Comparison of ENCODE assay signal across 24 mouse cellular contexts in the genomic region with DNA sequence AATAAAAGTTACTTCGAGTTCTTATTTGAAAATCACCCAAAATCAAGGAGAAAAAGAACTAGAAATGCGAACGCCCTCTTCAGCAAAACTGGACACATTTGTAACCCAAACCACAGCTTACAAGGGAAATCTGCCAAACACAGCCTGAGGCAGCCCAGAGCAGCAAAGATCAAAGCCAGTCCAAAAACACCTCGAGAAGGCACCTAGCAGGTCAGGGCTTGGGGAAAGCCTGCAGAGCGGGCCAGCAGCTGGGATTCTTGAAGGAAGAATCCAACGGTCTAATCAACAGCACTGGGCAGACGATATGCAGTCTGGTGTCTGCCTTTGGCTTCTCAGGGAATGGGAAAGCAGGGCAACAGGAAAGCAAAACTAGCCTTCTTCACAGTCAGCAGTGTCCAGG. TPM values are rescaled to one million over a fixed set of nuclear protein-coding genes. Genes with fewer than 3 reads are reported as not detected.
A peak's percentile ranks its signal among the peaks of the same experiment; 100 is the strongest.
DNase-seq lines count a peak whose midpoint lies in the region; ATAC-seq and TF ChIP-seq lines count a peak whose summit lies in the region.
"Had no signal": no experiment of that assay in that cellular context is flagged by ENCODE, and none has a peak within 500 bp of the region (broad histone marks: within the 10 kb centered on the region; RNA-seq: fewer than 3 reads in every experiment).

No protein-coding gene starts in this region.

- peak overlapping the region; percentile 54; the same call in 1 of the 2 replicates for H3K27ac ChIP-seq in hindbrain, embryonic 10.5 days
- H3K27ac ChIP-seq in hindbrain, embryonic 11.5 days (ENCODE audit: low read depth, low read length): no peak overlapping the region
- no peak overlapping the region for H3K27ac ChIP-seq in lung, embryonic 14.5 days (ENCODE audit: low read depth)
- no peak overlapping the region for H3K27ac ChIP-seq in lung, postnatal 0 days (ENCODE audit: low read length)
- peak overlapping the region; percentile 26 for H3K27ac ChIP-seq in embryonic facial prominence, embryonic 10.5 days (replicated peaks)
- no peak overlapping the region for H3K27ac ChIP-seq in limb, embryonic 11.5 days (replicated peaks; ENCODE audit: low read depth, low read length)
- H3K27ac ChIP-seq: forebrain, embryonic 12.5 days; hindbrain, postnatal 0 days; layer of hippocampus, adult 2 months; liver, embryonic 13.5 days had no signal

- H3K4me2 ChIP-seq in hindbrain, embryonic 11.5 days (replicated peaks; ENCODE audit: low read depth, low read length): no peak overlapping the region
- no peak overlapping the region for H3K4me2 ChIP-seq in lung, embryonic 14.5 days
- H3K4me2 ChIP-seq in lung, postnatal 0 days (replicated peaks; ENCODE audit: low read depth, low read length): no peak overlapping the region
- no peak overlapping the region for H3K4me2 ChIP-seq in limb, embryonic 11.5 days (ENCODE audit: low read depth, severe bottlenecking)
- H3K4me2 ChIP-seq: forebrain, embryonic 12.5 days; liver, embryonic 13.5 days had no signal

- 69% methylated on average over 7 of the region's 7 CpGs for WGBS in hindbrain, embryonic 10.5 days
- WGBS in hindbrain, embryonic 11.5 days: 76% methylated on average over 7 of the region's 7 CpGs
- WGBS in lung, embryonic 14.5 days: 46% methylated on average over 7 of the region's 7 CpGs
- 39% methylated on average over 7 of the region's 7 CpGs for WGBS in lung, postnatal 0 days
- 55% methylated on average over 7 of the region's 7 CpGs for WGBS in embryonic facial prominence, embryonic 10.5 days
- WGBS in limb, embryonic 11.5 days: 38% methylated on average over 7 of the region's 7 CpGs

- no peak for TF ChIP-seq CTCF in lung, embryonic 14.5 days (IDR thresholded peaks at IDR 0.05; ENCODE audit: low read depth)
- TF ChIP-seq CTCF in lung, postnatal 0 days (IDR thresholded peaks at IDR 0.05): no peak

- DNase-seq in hindbrain, embryonic 10.5 days (ENCODE audit: low spot score): no peak
- no peak for DNase-seq in hindbrain, embryonic 11.5 days (ENCODE audit: low spot score)
- no peak for DNase-seq in lung, embryonic 14.5 days
- DNase-seq in lung, postnatal 0 days (ENCODE audit: low spot score): no peak
- peak; percentile 52 for DNase-seq in embryonic facial prominence, embryonic 10.5 days (ENCODE audit: low spot score)
- peak; percentile 50 for DNase-seq in limb, embryonic 11.5 days (ENCODE audit: low spot score)
- DNase-seq in left cerebral cortex, adult 9 months (ENCODE audit: low spot score in 2 of 2): no peak
- DNase-seq in layer of hippocampus, adult 11-12 months (ENCODE audit: low spot score): no peak
- DNase-seq: adrenal gland, postnatal 14 days; cerebellum, adult 9-11 months; kidney, adult 2 months; kidney, postnatal 14 days; liver, embryonic 13.5 days; lung, adult 2 months; lung, postnatal 36 days; right cerebral cortex, postnatal 14 days; thymus, adult 18-20 months; thymus, postnatal 36 days had no signal

- peaks cover 58% of the 10 kb centered on the region for H3K36me3 ChIP-seq in hindbrain, embryonic 10.5 days
- no peaks in the 10 kb centered on the region for H3K36me3 ChIP-seq in hindbrain, embryonic 11.5 days (ENCODE audit: control insufficient read depth, insufficient read depth, low read length)
- H3K36me3 ChIP-seq in lung, embryonic 14.5 days (ENCODE audit: insufficient read depth): no peaks in the 10 kb centered on the region
- H3K36me3 ChIP-seq in lung, postnatal 0 days (ENCODE audit: insufficient read depth, low read length): no peaks in the 10 kb centered on the region
- H3K36me3 ChIP-seq in embryonic facial prominence, embryonic 10.5 days (replicated peaks): peaks cover 31% of the 10 kb centered on the region
- H3K36me3 ChIP-seq in limb, embryonic 11.5 days (ENCODE audit: control insufficient read depth, insufficient read depth, low read length): no peaks in the 10 kb centered on the region
- H3K36me3 ChIP-seq: forebrain, embryonic 12.5 days; heart, embryonic 10.5 days; liver, embryonic 13.5 days had no signal

- H3K9me3 ChIP-seq in hindbrain, embryonic 10.5 days: no peaks in the 10 kb centered on the region
- H3K9me3 ChIP-seq in hindbrain, embryonic 11.5 days (ENCODE audit: control insufficient read depth, low read length): no peaks in the 10 kb centered on the region
- H3K9me3 ChIP-seq in lung, embryonic 14.5 days (ENCODE audit: low read depth, low read length): no peaks in the 10 kb centered on the region
- H3K9me3 ChIP-seq in lung, postnatal 0 days (ENCODE audit: low read length): no peaks in the 10 kb centered on the region
- H3K9me3 ChIP-seq in embryonic facial prominence, embryonic 10.5 days: no peaks in the 10 kb centered on the region
- no peaks in the 10 kb centered on the region for H3K9me3 ChIP-seq in limb, embryonic 11.5 days (ENCODE audit: control insufficient read depth, low read length)
- H3K9me3 ChIP-seq: forebrain, embryonic 12.5 days; heart, embryonic 10.5 days; liver, embryonic 13.5 days had no signal

- no peaks in the 10 kb centered on the region for H3K27me3 ChIP-seq in hindbrain, embryonic 10.5 days (ENCODE audit: insufficient read depth, poor library complexity, severe bottlenecking)
- H3K27me3 ChIP-seq in hindbrain, embryonic 11.5 days (ENCODE audit: control insufficient read depth, insufficient read depth, low read length): no peaks in the 10 kb centered on the region
- no peaks in the 10 kb centered on the region for H3K27me3 ChIP-seq in lung, embryonic 14.5 days (ENCODE audit: insufficient read depth, low read length)
- no peaks in the 10 kb centered on the region for H3K27me3 ChIP-seq in lung, postnatal 0 days (replicated peaks; ENCODE audit: insufficient read depth, low read length)
- H3K27me3 ChIP-seq in embryonic facial prominence, embryonic 10.5 days (replicated peaks; ENCODE audit: low read depth, poor library complexity, severe bottlenecking): no peaks in the 10 kb centered on the region
- H3K27me3 ChIP-seq in limb, embryonic 11.5 days (ENCODE audit: control insufficient read depth, insufficient read depth, low read length): no peaks in the 10 kb centered on the region
- H3K27me3 ChIP-seq: forebrain, embryonic 12.5 days; liver, embryonic 13.5 days; megakaryocyte, embryonic 14.5 days had no signal

- no peak for TF ChIP-seq EP300 in lung, postnatal 0 days (IDR thresholded peaks at IDR 0.05)

- H3K9ac ChIP-seq in hindbrain, embryonic 11.5 days (ENCODE audit: low read depth, low read length): no peak overlapping the region
- no peak overlapping the region for H3K9ac ChIP-seq in lung, embryonic 14.5 days
- H3K9ac ChIP-seq in lung, postnatal 0 days (replicated peaks; ENCODE audit: low read depth): no peak overlapping the region
- H3K9ac ChIP-seq in limb, embryonic 11.5 days (ENCODE audit: low read length): no peak overlapping the region
- H3K9ac ChIP-seq: forebrain, embryonic 12.5 days; liver, embryonic 13.5 days had no signal

- no peak for ATAC-seq in hindbrain, embryonic 11.5 days (ENCODE audit: low FRiP score)
- ATAC-seq in lung, embryonic 14.5 days (ENCODE audit: insufficient read depth): peak; percentile 19; the same call in 1 of the 2 replicates
- no peak for ATAC-seq in lung, postnatal 0 days
- no peak for ATAC-seq in limb, embryonic 11.5 days (ENCODE audit: insufficient number of reproducible peaks, low FRiP score, low TSS enrichment, low read depth)
- ATAC-seq: CD4-positive, CD25-positive, alpha-beta regulatory T cell, adult 4 months; hindbrain, postnatal 0 days had no signal

- H3K4me3 ChIP-seq in hindbrain, embryonic 10.5 days: no peak overlapping the region
- H3K4me3 ChIP-seq in hindbrain, embryonic 11.5 days (ENCODE audit: low read depth, low read length): no peak overlapping the region
- H3K4me3 ChIP-seq in lung, embryonic 14.5 days (ENCODE audit: low read depth, low read length): no peak overlapping the region
- H3K4me3 ChIP-seq in lung, postnatal 0 days (ENCODE audit: low read depth, low read length): no peak overlapping the region
- no peak overlapping the region for H3K4me3 ChIP-seq in embryonic facial prominence, embryonic 10.5 days
- H3K4me3 ChIP-seq in limb, embryonic 11.5 days (ENCODE audit: low read depth, low read length): no peak overlapping the region
- H3K4me3 ChIP-seq: forebrain, embryonic 12.5 days; heart, embryonic 10.5 days; layer of hippocampus, adult 2 months; liver, embryonic 13.5 days; megakaryocyte, embryonic 14.5 days had no signal

- peaks cover 56% of the 10 kb centered on the region for H3K4me1 ChIP-seq in hindbrain, embryonic 10.5 days (replicated peaks)
- no peaks in the 10 kb centered on the region for H3K4me1 ChIP-seq in hindbrain, embryonic 11.5 days (replicated peaks; ENCODE audit: control insufficient read depth, insufficient read depth, low read length)
- 0 out of 2 replicates have a peak, but pooled peaks cover 5% of the 10 kb centered on the region for H3K4me1 ChIP-seq in lung, embryonic 14.5 days (ENCODE audit: insufficient read depth)
- no peaks in the 10 kb centered on the region for H3K4me1 ChIP-seq in lung, postnatal 0 days (ENCODE audit: insufficient read depth, low read depth, low read length)
- peaks cover 48% of the 10 kb centered on the region for H3K4me1 ChIP-seq in embryonic facial prominence, embryonic 10.5 days
- H3K4me1 ChIP-seq in limb, embryonic 11.5 days (ENCODE audit: control insufficient read depth, insufficient read depth, low read length): no peaks in the 10 kb centered on the region
- H3K4me1 ChIP-seq: liver, embryonic 13.5 days; megakaryocyte, embryonic 14.5 days had no signal

RNA-seq across cellular contexts. Expression of gene Spsb4, which starts 16.6 kb away (rescaled TPM):
- polyA plus RNA-seq in hindbrain, embryonic 10.5 days (2016; fragmentation: Nextera tagmentation; extraction: Ambion mirVana): 159 and 169 TPM in 2 replicates
- 85.4 and 99.3 TPM in 2 replicates for polyA plus RNA-seq in hindbrain, embryonic 11.5 days (2014; fragmentation: Nextera tagmentation; extraction: Ambion mirVana)
- polyA plus RNA-seq in lung, embryonic 14.5 days (2014; fragmentation: Nextera tagmentation; extraction: Ambion mirVana): 13.7 and 16.6 TPM in 2 replicates
- polyA plus RNA-seq in lung, postnatal 0 days (2015; fragmentation: Nextera tagmentation; extraction: Ambion mirVana): 2.2 and 2.5 TPM in 2 replicates
- polyA plus RNA-seq in embryonic facial prominence, embryonic 10.5 days (2016; fragmentation: Nextera tagmentation; extraction: Ambion mirVana): 102 and 123 TPM in 2 replicates
- polyA plus RNA-seq in limb, embryonic 11.5 days (2014; fragmentation: Nextera tagmentation; extraction: Ambion mirVana): 44.5 and 45.8 TPM in 2 replicates
- polyA plus RNA-seq: CD4-positive, CD25-positive, alpha-beta regulatory T cell, adult 4 months had no signal

Comparison
In these comparisons a context has a peak if more than half of its experiments do, and no peak if none do; other contexts are left out.
1. H3K27ac ChIP-seq: peak in hindbrain, embryonic 10.5 days (single experiment) and embryonic facial prominence, embryonic 10.5 days (single experiment); none in hindbrain, embryonic 11.5 days (single experiment), lung, embryonic 14.5 days (single experiment), lung, postnatal 0 days (single experiment) and limb, embryonic 11.5 days (single experiment).
2. DNase-seq: peak in embryonic facial prominence, embryonic 10.5 days (single experiment) and limb, embryonic 11.5 days (single experiment); none in hindbrain, embryonic 10.5 days (single experiment), hindbrain, embryonic 11.5 days (single experiment), lung, embryonic 14.5 days (single experiment), lung, postnatal 0 days (single experiment), left cerebral cortex, adult 9 months (0 of 2) and layer of hippocampus, adult 11-12 months (single experiment).